Mouse (Mus musculus) G1E (cell line): ENCODE data around the gene Emb. TPM values are rescaled to one million over a fixed set of nuclear protein-coding genes. Genes with fewer than 3 reads are reported as not detected.

Experiments used
- ATAC-seq: 2 replicates; pipeline ENCODE4 v1.8.0; 2016; ENCODE audit warnings: mild to moderate bottlenecking; ENCODE audit not compliant: insufficient number of reproducible peaks, poor library complexity, low FRiP score, severe bottlenecking; ENCODE audit errors: extremely low read depth
- DNase-seq: peaks from one replicate; pipeline ENCODE4 v3.0.0; 2012; ENCODE audit warnings: low spot score
- H3K27me3 ChIP-seq: 2 replicates; pipeline ENCODE4 v1.6.1; 2012; ENCODE audit warnings: mild to moderate bottlenecking, low read length, inconsistent platforms; ENCODE audit not compliant: insufficient read depth
- H3K36me3 ChIP-seq: replicated peaks from 2 replicates; pipeline ENCODE3; 2012; ENCODE audit warnings: mild to moderate bottlenecking, inconsistent platforms
- H3K4me1 ChIP-seq: 2 replicates; pipeline ENCODE4 v1.6.1; 2012; ENCODE audit warnings: low read depth, low read length, inconsistent platforms, mixed read lengths; ENCODE audit not compliant: insufficient read depth
- H3K4me3 ChIP-seq: 2 replicates; pipeline ENCODE4 v1.5.1; 2012; ENCODE audit warnings: low read depth, mild to moderate bottlenecking, inconsistent platforms, low read length, moderate library complexity, mixed read lengths
- H3K9me3 ChIP-seq: replicated peaks from 2 replicates; pipeline ENCODE4 v1.6.1; 2012; ENCODE audit warnings: inconsistent platforms
- CTCF ChIP-seq: IDR thresholded peaks from 2 replicates; pipeline ENCODE4 v1.5.1; 2012; ENCODE audit warnings: low read depth, low read length, inconsistent platforms, mixed read lengths
- GATA1 ChIP-seq: IDR thresholded peaks from 2 replicates; pipeline ENCODE4 v1.6.1; 2012; ENCODE audit warnings: borderline replicate concordance, low read length, inconsistent platforms, mixed read lengths
- GATA2 ChIP-seq: IDR thresholded peaks from 2 replicates; pipeline ENCODE4 v1.6.1; 2012; ENCODE audit warnings: low read depth, low read length, inconsistent platforms, borderline replicate concordance
- POLR2AphosphoS5 ChIP-seq: IDR thresholded peaks from 2 replicates; pipeline ENCODE4 v1.6.1; 2012; ENCODE audit warnings: low read depth, low read length, inconsistent platforms; ENCODE audit not compliant: insufficient replicate concordance
- TAL1 ChIP-seq: conservative IDR thresholded peaks from 2 replicates; pipeline ENCODE4 v1.6.1; 2012; ENCODE audit warnings: low read depth, low read length, inconsistent platforms, mixed read lengths
- polyA plus RNA-seq: library from polyadenylated mRNA; stranded (reverse); fragments of >175 nt; gene quantifications from 2 replicates; pipeline ENCODE4 v1.2.3, GENCODE M21; 2012
- total RNA-seq, 2 experiments: library from RNA; stranded (forward) in 1 of 2; stranded (reverse) in 1 of 2; fragments of 200-1000 nt in 1 of 2; fragments of >200 nt in 1 of 2; fragmentation: Nextera tagmentation in 1 of 2; gene quantifications; 2 replicates each; pipeline ENCODE4 v1.2.3; 2014 to 2017

Emb gene
- total and polyA plus RNA-seq, 3 experiments: 0.04 to 0.27 TPM; not detected in 1

- H3K4me1 ChIP-seq: no peaks in the 10 kb centered on the region
- ATAC-seq (no peak), DNase-seq (no peak)
- no peak for TF ChIP-seq GATA1
- no peak for TF ChIP-seq TAL1
- no peak for TF ChIP-seq GATA2
- TF ChIP-seq CTCF: no peak
- TF ChIP-seq POLR2AphosphoS5: no peak
- no peak overlapping the region for H3K4me3 ChIP-seq
- peaks cover 26% of the 10 kb centered on the region for H3K9me3 ChIP-seq
- H3K36me3 ChIP-seq: no peaks in the 10 kb centered on the region
- no peaks in the 10 kb centered on the region for H3K27me3 ChIP-seq
Measured at GRCm38 (mm10) chr13:117219871-117220500, 11.7 kb downstream of the Emb start.

- H3K36me3 ChIP-seq: no peaks in the 10 kb centered on the region
- no peak within 1 kb of the TSS; the same call in 1 of the 2 replicates for H3K4me3 ChIP-seq
- ATAC-seq (no peak), DNase-seq (no peak)
- no peak for TF ChIP-seq GATA2
- peaks cover 29% of the 10 kb centered on the region for H3K9me3 ChIP-seq
- H3K4me1 ChIP-seq: no peaks in the 10 kb centered on the region
- no peaks in the 10 kb centered on the region for H3K27me3 ChIP-seq
Measured at GRCm38 (mm10) chr13:117220501-117221321, 12.4 kb downstream of the Emb start, which contains the start of gene Gm17509. Gm17509 (minus strand) TSS chr13:117221075.

- no peaks in the 10 kb centered on the region for H3K36me3 ChIP-seq
- H3K4me3 ChIP-seq: no peak overlapping the region
- H3K4me1 ChIP-seq: no peaks in the 10 kb centered on the region
- H3K27me3 ChIP-seq: no peaks in the 10 kb centered on the region
- ATAC-seq (no peak), DNase-seq (no peak)
- TF ChIP-seq CTCF (no peak), GATA2 (no peak), GATA1 (no peak), POLR2AphosphoS5 (no peak), TAL1 (no peak)
- H3K9me3 ChIP-seq: peaks cover 29% of the 10 kb centered on the region
Measured at GRCm38 (mm10) chr13:117223125-117223524, 14.8 kb downstream of the Emb start.

DNA sequence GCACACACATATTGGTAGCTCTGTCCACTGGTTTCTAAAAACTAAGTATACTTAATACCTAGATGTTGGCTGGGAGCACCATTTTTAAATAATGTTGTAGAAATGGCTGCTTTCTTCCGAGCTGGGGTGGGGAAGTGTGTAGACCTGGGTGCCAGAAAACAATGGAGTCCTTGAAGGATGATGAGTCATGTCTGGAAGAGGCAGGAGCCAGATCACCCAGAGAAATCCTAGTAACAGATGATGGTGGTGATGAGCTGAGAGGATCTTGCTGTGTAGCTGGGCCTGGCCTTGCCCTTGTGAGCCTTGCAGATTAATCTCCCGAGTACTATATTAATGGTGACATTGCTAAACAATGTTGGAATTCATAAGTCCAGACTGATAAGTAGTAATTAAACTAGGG lies 16.6 kb downstream of the Emb start:
- TF ChIP-seq CTCF: no peak
- no peak for TF ChIP-seq TAL1
- no peak for TF ChIP-seq GATA2
- TF ChIP-seq POLR2AphosphoS5: no peak
- TF ChIP-seq GATA1: no peak
- peaks cover 31% of the 10 kb centered on the region for H3K9me3 ChIP-seq
- H3K36me3 ChIP-seq: no peaks in the 10 kb centered on the region
- no peaks in the 10 kb centered on the region for H3K4me1 ChIP-seq
- DNase-seq: no peak
- H3K4me3 ChIP-seq: no peak overlapping the region
- H3K27me3 ChIP-seq: no peaks in the 10 kb centered on the region
- no peak for ATAC-seq

- DNase-seq (no peak), ATAC-seq (no peak)
- H3K4me3 ChIP-seq: no peak overlapping the region
- TF ChIP-seq CTCF (no peak), TAL1 (no peak), POLR2AphosphoS5 (no peak), GATA2 (no peak), GATA1 (no peak)
- no peaks in the 10 kb centered on the region for H3K4me1 ChIP-seq
- H3K27me3 ChIP-seq: no peaks in the 10 kb centered on the region
- no peaks in the 10 kb centered on the region for H3K36me3 ChIP-seq
- peaks cover 25% of the 10 kb centered on the region for H3K9me3 ChIP-seq
Measured at GRCm38 (mm10) chr13:117225561-117225960, 17.2 kb downstream of the Emb start.

DNA sequence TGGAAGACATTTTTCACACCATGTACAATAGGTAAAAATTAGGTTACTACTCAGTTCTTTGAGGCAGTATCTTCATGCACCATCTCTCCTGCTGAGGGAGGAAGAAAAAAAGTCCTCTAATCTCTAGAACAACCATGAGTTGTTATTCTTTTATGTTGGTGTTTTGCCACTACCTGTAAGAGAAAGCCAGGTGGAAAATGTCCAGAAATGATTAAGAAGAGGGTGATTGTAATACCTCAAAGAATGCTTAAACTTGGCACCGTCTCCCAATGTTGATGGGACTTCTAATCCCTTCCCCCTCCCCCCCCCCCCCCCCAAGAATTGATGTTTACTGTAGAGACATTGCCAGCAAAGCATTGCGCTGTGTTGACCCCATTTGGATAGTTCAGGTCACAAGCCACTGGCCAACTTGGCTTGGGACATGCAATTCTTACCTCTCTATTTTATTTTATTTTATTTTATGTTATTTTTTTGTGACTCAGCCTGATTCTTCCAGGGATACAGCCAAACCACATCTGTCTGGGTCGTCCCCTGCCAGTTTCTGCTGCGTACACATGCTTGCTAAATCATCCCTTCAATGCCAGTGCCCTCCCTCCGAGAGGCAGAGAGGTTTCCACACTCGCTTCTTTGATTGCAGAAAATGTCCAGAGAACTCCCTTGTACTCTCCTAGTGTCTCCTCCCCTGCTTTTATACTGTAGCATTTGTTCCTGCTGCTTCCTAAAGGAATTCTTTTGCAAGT lies 22.2 kb downstream of the Emb start:
- TF ChIP-seq GATA1 (no peak), CTCF (no peak), POLR2AphosphoS5 (no peak), GATA2 (no peak), TAL1 (no peak)
- no peaks in the 10 kb centered on the region for H3K36me3 ChIP-seq
- peaks cover 23% of the 10 kb centered on the region for H3K9me3 ChIP-seq
- no peak overlapping the region for H3K4me3 ChIP-seq
- no peaks in the 10 kb centered on the region for H3K4me1 ChIP-seq
- DNase-seq: no peak
- no peak for ATAC-seq
- no peaks in the 10 kb centered on the region for H3K27me3 ChIP-seq
